Mouse (Mus musculus) heart, adult 8-10 months (tissue): ENCODE measurements around the gene Anks4b. TPM values are rescaled to one million over a fixed set of nuclear protein-coding genes. Genes with fewer than 3 reads are reported as not detected.
A peak's percentile ranks its signal among the peaks of the same experiment; 100 is the strongest.

Experiments
- DNase-seq: peaks from one replicate; pipeline ENCODE4 v3.0.0; 2022; ENCODE audit warnings: low spot score
- total RNA-seq, 4 experiments: library from RNA; stranded (reverse); gene quantifications; 2 replicates each; pipeline ENCODE4 v1.2.4; 2022

The Anks4b gene
- total RNA-seq, 4 experiments from 2014 or later = 0.05 to 0.13 (median 0.09) TPM

DNA sequence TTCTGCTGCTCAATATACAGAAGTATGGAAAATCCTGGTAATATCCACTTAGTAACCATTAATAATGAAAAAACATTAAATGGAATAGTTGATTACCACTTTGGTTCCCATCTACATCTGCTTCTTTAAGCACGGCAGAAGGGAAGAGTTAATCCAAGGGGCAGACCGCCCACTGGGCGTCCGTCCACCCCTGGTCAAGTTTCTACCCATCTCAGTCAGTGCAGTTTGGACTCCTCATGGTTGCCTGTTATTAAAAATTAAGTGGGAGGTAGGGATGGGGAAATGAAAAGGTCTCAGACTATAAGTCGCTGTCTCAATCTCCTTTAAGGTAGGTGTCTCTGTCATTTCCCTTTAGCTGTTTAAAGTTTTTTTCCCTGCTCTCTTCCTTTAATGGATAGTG lies 15.3 kb downstream of the Anks4b start:
- DNase-seq = no peak

GRCm38 (mm10) chr7:120189369-120190149 lies 15.9 kb downstream of the Anks4b start:
- DNase-seq = no peak

DNA sequence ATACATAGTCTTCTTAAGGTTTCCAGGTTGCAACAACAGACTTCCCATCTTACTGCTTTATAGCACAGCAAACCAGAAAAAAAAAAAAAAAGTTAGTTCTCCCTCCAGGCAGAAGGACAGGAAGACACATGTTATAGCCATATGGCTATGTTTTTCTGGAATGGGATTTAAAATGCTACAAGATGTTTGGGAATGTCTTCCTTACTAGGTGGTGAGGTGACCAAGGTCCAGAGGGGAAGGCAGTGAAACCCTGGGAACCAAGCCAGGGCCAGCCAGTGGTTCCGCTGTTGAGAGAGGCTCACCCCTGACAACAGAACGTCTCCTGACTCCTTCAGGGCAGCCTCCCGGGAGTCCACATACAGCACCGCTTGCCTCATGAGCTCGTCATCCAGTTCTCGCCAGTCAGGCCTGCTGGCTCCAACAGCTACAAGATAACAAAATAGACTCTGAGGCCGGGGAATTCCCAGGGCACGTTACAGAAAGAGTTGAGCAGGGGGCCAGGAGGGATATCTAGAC lies 16.6 kb downstream of the Anks4b start:
- DNase-seq = no peak

- no peak for DNase-seq
These were observed 18.5 kb downstream of the Anks4b start for GRCm38 (mm10) chr7:120192207-120192606.

- no peak for DNase-seq
These were observed 19.2 kb downstream of the Anks4b start for GRCm38 (mm10) chr7:120192816-120193215.

- no peak for DNase-seq
These were observed 21.5 kb downstream of the Anks4b start for GRCm38 (mm10) chr7:120195207-120195606.

DNA sequence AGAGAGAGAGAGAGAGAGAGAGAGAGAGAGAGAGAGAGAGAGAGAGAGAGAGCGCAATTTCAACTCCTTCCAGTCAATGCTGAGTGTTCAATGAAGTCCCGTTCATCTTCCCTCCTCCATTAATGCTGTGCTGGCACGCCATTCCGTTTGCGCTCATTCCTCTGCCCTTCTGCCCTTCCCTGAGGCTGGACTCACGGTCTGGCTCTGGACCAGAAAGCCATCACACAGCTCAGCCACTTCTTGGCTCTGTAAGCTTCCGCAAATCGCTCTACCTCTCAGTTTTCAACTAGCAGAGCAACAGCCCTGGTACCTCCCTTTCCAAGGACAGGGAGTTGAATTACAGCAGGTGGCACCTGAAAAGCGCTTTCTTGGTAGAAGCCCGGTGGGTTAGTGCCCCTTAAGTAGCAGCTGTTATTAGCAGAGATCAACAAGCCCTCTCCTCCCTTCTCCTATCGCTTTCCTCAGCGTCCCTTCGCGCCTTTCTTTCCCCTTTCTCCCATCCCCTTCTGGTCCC lies 27.6 kb downstream of the Anks4b start:
- DNase-seq = no peak

DNA sequence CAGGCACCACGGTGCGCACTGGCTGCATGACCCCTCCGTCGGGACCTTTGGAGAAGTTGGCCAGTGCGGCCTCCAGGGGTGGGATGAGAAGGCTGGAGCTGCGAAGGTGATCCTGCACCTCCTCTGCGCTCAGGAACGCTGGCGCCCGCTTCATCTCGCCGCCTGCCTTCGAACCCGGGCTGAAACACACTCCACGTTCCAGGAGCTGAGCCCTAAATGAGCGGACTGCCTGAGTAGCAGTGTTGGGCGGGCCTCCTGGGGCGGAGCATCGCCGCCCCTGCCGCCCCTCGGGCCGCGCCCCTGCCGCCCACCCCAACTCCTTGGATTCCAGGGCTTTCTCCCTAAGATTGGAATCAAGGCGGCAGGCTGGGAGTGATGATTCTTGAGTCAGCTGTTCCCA lies 28.1 kb downstream of the Anks4b start, which contains the start of gene Crym:
Gene Crym (minus strand): TSS at position 341 of the 400 bp plus-strand sequence.
- no peak for DNase-seq

GRCm38 (mm10) chr7:120203789-120204188 lies 30.1 kb downstream of the Anks4b start, which contains the start of gene Abca14:
Abca14 (plus strand) TSS chr7:120203961.
- DNase-seq = peak; percentile 72

DNA sequence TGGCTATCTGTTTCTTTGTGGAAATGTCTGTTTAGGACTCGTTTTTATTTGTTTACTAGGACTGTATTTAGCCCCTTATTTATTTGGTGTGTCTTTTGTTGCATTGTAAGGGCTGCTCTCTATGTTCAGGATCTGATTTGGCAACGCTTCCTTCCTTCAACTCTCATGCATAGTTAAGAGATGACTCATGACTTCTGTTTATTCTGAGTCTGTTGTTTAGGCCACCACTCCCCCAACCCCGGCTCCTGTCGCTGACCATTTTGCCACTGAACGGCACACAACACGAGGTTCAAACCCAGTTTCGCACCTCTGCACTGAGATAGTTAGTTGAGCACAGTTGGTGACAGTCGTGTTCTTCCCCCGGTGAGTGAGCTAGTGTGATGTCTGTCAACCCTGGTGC lies 32.3 kb downstream of the Anks4b start:
- peak; percentile 4 for DNase-seq

DNA sequence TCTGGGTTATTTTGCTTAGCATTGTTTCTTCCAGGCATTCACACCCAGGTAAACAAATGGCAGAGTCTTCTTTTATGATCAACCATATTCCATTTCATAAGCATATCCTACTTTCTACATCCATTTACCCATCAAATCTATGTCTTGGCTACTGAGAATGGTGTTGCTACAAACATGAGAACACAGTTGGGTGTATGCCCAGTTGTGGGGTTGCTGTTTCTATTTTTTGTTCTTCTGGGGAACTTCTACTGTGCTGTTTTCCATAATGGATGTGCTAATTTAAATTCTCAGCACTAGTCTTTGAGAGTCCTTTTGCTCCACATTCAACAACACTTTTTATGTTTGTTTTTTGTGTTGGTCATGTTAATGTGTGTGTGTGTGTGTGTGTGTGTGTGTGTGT lies 54.9 kb downstream of the Anks4b start:
- no peak for DNase-seq

Other genes with a start within 250 kb of the Anks4b start
- gene Dnah3, start 78.6 kb upstream of the Anks4b start, total RNA-seq = under 1 TPM in 1 of 4 experiments, not detected in 3; 0.14 TPM
- gene Tmem159, start 71.5 kb upstream of the Anks4b start, total RNA-seq = 10 to 100 TPM; 23.0 to 29.5 (median 27.1) TPM
- 1 to 10 TPM in 1 of 4 experiments, under 1 TPM in 3; 0.78 to 1.6 (median 0.83) TPM for gene Zp2, start 28.6 kb upstream of the Anks4b start, total RNA-seq
- under 1 TPM; 0.19 to 0.81 (median 0.44) TPM for gene Crym, start 28.3 kb downstream of the Anks4b start, total RNA-seq
- not detected for gene Abca14, start 30.1 kb downstream of the Anks4b start, total RNA-seq
- gene Abca15, start 154.8 kb downstream of the Anks4b start, total RNA-seq = not detected
- not detected for gene Abca16, start 235.8 kb downstream of the Anks4b start, total RNA-seq